Mouse (Mus musculus): ENCODE data around the gene Ucn3.

DNA sequence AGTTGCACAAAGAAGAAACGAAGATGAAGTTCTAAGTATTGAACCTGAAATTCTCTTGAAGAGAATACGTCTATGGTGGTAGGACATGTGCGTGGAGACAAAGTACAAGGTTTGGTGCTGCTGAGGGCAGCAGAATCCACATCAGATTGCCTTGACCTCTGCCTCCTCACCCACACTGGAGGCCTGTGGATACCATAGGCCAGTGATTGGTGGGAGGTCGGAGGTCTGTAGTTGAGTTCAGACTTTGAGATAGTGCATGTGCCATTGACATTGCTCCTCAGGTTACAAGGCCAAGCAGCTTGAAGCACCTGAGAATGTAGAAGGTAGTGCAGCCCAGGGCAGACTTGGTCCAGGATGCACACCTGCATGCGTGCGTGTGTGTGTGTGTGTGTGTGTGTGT is 19.1 kb downstream of the Ucn3 start:
- TF ChIP-seq CTCF (IDR thresholded peaks at IDR 0.05; ENCODE audit: control insufficient read depth, insufficient read depth, insufficient read length) (no peak), MYOD1 (IDR thresholded peaks at IDR 0.05; ENCODE audit: control insufficient read depth, insufficient read length, low read depth) (no peak), MAX (IDR thresholded peaks at IDR 0.05) (no peak), USF1 (IDR thresholded peaks at IDR 0.05; ENCODE audit: low read depth) (no peak), FOSL1 (IDR thresholded peaks at IDR 0.05; ENCODE audit: insufficient read depth, low read length, poor library complexity, severe bottlenecking) (no peak)
